Mouse (Mus musculus) forebrain, postnatal 0 days (tissue): ENCODE measurements around the gene Gas2l2. TPM values are rescaled to one million over a fixed set of nuclear protein-coding genes. Genes with fewer than 3 reads are reported as not detected.

Source experiments
- ATAC-seq: fragments of 200-750 bp; cut with Nextera tagmentation; 2 replicates; pipeline ENCODE4 v1.8.0; 2017; ENCODE audit warnings: mild to moderate bottlenecking, moderate library complexity
- DNase-seq: peaks from one replicate; pipeline ENCODE4 v3.0.0-alpha.2; 2015
- H3K27ac ChIP-seq: fragments of 300-500 bp; sonication (generic); 2 replicates; pipeline ENCODE4 v1.5.1; 2014; ENCODE audit warnings: low read depth, mild to moderate bottlenecking, antibody characterized with exemption, low read length, moderate library complexity, mixed read lengths
- H3K27me3 ChIP-seq: fragments of 300-500 bp; sonication (generic); 2 replicates; pipeline ENCODE4 v1.6.1; 2014; ENCODE audit warnings: mild to moderate bottlenecking, low read length, mixed read lengths; ENCODE audit not compliant: insufficient read depth
- H3K36me3 ChIP-seq: fragments of 300-500 bp; sonication (generic); 2 replicates; pipeline ENCODE4 v1.6.1; 2014; ENCODE audit warnings: mild to moderate bottlenecking, moderate library complexity; ENCODE audit not compliant: insufficient read depth
- H3K4me1 ChIP-seq: fragments of 300-500 bp; sonication (generic); 2 replicates; pipeline ENCODE4 v1.6.1; 2014; ENCODE audit warnings: antibody characterized with exemption; ENCODE audit not compliant: insufficient read depth
- H3K4me2 ChIP-seq: fragments of 300-500 bp; sonication (generic); 2 replicates; pipeline ENCODE4 v1.6.1; 2014; ENCODE audit warnings: low read depth, mild to moderate bottlenecking, moderate library complexity
- H3K4me3 ChIP-seq: fragments of 300-500 bp; sonication (generic); 2 replicates; pipeline ENCODE4 v1.5.1; 2014; ENCODE audit warnings: low read depth, low read length, mixed read lengths
- H3K9ac ChIP-seq: fragments of 300-500 bp; sonication (generic); 2 replicates; pipeline ENCODE4 v1.6.1; 2014; ENCODE audit warnings: mild to moderate bottlenecking
- H3K9me3 ChIP-seq: fragments of 300-500 bp; sonication (generic); 2 replicates; pipeline ENCODE4 v1.6.1; 2016; ENCODE audit warnings: low read length
- CTCF ChIP-seq: sonication (generic); IDR thresholded peaks from 2 replicates; pipeline ENCODE4 v1.5.1; 2016; ENCODE audit warnings: antibody characterized with exemption, control low read depth, low read depth
- WGBS: fragments of 180-500 bp; shearing (Covaris S2); extraction: QIAGEN DNeasy Blood & Tissue Kit; methylation state at CpG from one replicate; pipeline ENCODE4 v1.1.7; 2014; 5-methylcytosine and 5-hydroxymethylcytosine counted together
- polyA plus RNA-seq: library from polyadenylated mRNA; unstranded; fragments of >200 nt; fragmentation: Nextera tagmentation; extraction: Ambion mirVana; gene quantifications from 2 replicates; pipeline ENCODE4 v1.2.1, GENCODE M21; 2015
- total RNA-seq: library from RNA; depleted of rRNA; stranded (reverse); fragments of >200 nt; gene quantifications from 2 replicates; pipeline ENCODE4 v1.2.3, GENCODE M21; 2014

Gene Gas2l2
- total and polyA plus RNA-seq, 2 experiments from 2014 or later, result 0.98 to 1.3 TPM

DNA sequence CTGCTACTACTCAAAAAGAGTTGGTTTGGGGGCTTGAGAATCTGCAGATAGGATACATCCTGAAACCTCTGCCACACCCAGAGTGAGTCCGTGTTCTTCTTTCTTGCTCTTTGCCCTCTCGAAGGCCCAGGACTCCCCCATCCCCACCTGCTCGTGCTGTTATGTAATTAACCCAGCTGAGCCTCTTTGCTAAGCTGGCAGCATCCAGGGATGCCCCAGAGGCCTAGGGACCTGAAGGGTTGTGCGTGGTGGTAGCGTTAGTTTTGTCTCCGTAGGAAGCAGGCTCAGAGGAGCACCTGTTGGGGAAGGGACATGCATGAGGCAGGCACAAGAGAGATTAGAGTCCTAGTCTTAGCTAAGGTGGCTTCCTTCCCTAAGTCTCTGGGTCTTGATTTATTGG is 18.7 kb downstream of the Gas2l2 start:
- peak overlapping the region; percentile 77 for H3K9ac ChIP-seq
- TF ChIP-seq CTCF, result no peak
- no peak overlapping the region for H3K27ac ChIP-seq
- 0 out of 2 replicates have a peak, but pooled peaks cover 4% of the 10 kb centered on the region for H3K36me3 ChIP-seq
- DNase-seq, result no peak
- H3K4me2 ChIP-seq, result peak overlapping the region; percentile 91
- 46% methylated on average over 6 of the region's 6 CpGs for WGBS
- H3K4me1 ChIP-seq, result peaks cover 4% of the 10 kb centered on the region; the same call in 1 of the 2 replicates
- no peaks in the 10 kb centered on the region for H3K9me3 ChIP-seq
- ATAC-seq, result no peak
- peak overlapping the region; percentile 97 for H3K4me3 ChIP-seq
- H3K27me3 ChIP-seq, result no peaks in the 10 kb centered on the region

DNA sequence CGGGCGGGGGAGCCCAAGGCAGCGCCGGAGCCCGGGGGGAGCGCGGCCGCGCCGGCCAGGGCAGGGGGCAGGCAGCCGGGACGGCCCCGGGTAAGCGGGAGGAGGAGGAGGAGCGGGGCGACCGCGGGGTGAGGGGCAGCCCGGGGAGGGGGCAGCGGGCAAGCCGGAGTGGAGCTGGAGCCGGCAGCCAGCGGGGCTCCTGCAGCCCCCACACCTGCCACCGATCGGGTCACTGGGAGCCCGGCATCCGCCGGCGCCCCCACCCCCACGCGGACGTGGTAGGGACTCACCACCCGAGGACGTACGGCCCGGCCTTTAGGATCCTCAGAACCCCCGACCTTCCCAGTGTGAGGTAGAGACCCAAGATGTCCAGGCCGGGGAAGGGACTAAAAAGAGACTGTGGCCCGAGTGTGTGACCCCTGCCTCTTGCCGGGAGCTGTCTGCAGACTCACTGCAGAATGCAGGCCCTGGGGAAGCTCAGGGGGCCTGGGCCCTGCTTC is 19.4 kb downstream of the Gas2l2 start:
- Histone ChIP-seq H3K4me3 (peak overlapping the region; percentile 97), H3K27me3 (no peaks in the 10 kb centered on the region), H3K36me3 (0 out of 2 replicates have a peak, but pooled peaks cover 4% of the 10 kb centered on the region), H3K27ac (peak overlapping the region; percentile 36), H3K9me3 (no peaks in the 10 kb centered on the region), H3K4me2 (peak overlapping the region; percentile 91), H3K9ac (peak overlapping the region; percentile 77), H3K4me1 (peaks cover 4% of the 10 kb centered on the region; the same call in 1 of the 2 replicates)
- ATAC-seq, result peak; percentile 47
- 4% methylated on average over 36 of the region's 40 CpGs for WGBS
- no peak for TF ChIP-seq CTCF
- peak; percentile 39 for DNase-seq

DNA sequence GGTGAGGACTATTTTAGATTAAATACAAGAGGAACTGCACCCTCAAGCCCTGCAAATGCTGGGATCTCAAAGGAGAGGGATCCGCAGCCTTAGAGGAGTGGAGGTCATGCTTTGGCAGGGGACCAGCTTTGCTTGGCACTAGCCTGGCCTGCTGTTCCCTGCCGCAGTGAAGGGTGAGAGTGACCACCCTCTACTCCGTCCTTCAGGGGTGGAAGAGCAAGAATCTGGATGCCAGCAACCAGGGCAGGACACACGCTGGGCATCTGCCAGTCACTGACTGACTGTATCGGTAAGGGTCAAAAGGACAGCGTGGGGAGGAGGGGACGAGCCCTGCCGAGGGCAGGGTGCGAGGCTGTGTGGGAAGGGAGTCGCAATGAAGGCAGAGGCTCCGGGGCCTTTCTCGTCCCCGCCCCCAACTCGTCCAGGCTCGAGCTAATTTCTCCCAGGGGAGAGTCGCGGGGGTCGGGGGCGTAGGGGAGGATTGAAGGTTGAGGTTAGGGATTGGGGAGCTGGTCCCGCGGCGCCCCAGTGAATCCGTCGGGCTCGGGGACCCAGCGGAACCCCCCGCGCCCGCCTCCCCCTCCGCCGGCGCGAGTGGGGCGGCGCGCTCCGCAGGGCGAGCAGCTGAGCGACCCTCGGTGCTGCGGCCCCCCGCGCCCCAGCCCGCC is 20.0 kb downstream of the Gas2l2 start, which contains the start of gene Rasl10b:
Gene Rasl10b, plus strand, starts transcription at position 51 of the 668 bp plus-strand sequence.
- Histone ChIP-seq H3K4me1 (peaks cover 4% of the 10 kb centered on the region; the same call in 1 of the 2 replicates), H3K27me3 (no peaks in the 10 kb centered on the region), H3K27ac (peak within 1 kb of the TSS; percentile 36), H3K4me3 (peak within 1 kb of the TSS; percentile 97), H3K36me3 (0 out of 2 replicates have a peak, but pooled peaks cover 4% of the 10 kb centered on the region), H3K9ac (peak within 1 kb of the TSS; percentile 77), H3K9me3 (no peaks in the 10 kb centered on the region), H3K4me2 (peak within 1 kb of the TSS; percentile 91)
- DNase-seq, result peak; percentile 65
- no peak for TF ChIP-seq CTCF
- peak; percentile 93 for ATAC-seq
- WGBS, result under 1% methylated on average over 42 of the region's 44 CpGs

DNA sequence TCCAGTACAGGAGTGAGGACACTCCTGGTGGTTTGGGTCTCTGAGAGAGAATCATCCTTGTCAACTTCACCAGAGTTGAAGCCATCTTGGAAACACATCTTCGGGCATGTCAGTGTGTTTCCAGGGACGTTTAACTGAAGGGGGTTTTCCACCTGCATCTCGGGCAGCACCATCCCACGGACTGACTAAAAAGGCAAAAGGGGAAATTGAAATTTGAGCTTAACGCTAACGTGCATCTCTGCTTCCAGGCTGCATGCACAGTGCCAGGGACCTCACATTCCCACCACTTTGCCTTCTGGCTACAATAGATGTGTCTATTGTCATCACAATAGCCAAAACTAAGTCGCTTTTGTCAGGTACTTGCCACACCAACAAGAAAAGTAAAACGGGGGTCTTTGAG is 21.0 kb downstream of the Gas2l2 start:
- Histone ChIP-seq H3K9ac (no peak overlapping the region), H3K27ac (no peak overlapping the region), H3K4me2 (no peak overlapping the region), H3K4me1 (peaks cover 4% of the 10 kb centered on the region; the same call in 1 of the 2 replicates), H3K9me3 (no peaks in the 10 kb centered on the region), H3K4me3 (no peak overlapping the region), H3K27me3 (no peaks in the 10 kb centered on the region), H3K36me3 (peaks cover 12% of the 10 kb centered on the region)
- WGBS, result 49% methylated on average over 8 of the region's 8 CpGs
- no peak for TF ChIP-seq CTCF
- ATAC-seq (no peak), DNase-seq (no peak)

DNA sequence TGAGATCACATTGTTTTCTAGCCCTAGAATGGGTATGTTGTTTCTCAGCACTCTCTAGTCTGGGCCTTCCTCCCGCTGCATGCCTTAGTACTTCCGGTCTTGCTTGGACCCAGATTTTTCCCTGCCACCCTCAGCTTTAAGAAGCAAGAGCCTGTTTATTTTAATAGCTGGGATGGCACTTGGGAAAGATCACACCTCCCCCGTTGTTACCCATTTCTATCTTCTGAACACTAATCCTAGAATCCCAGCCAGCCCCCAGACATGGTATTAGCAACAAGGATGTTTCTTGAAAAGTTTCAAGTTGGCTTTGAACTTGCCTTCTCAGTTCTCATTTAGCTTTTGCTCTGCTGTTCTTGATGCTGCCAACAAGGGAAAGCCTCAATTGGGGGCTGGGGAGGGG is 22.9 kb downstream of the Gas2l2 start:
- DNase-seq (no peak), ATAC-seq (no peak)
- H3K4me2 ChIP-seq, result no peak overlapping the region
- 75% methylated on average over 3 of the region's 3 CpGs for WGBS
- H3K9me3 ChIP-seq, result no peaks in the 10 kb centered on the region
- no peak overlapping the region for H3K4me3 ChIP-seq
- H3K4me1 ChIP-seq, result peaks cover 4% of the 10 kb centered on the region; the same call in 1 of the 2 replicates
- no peaks in the 10 kb centered on the region for H3K27me3 ChIP-seq
- TF ChIP-seq CTCF, result no peak
- no peak overlapping the region for H3K27ac ChIP-seq
- H3K36me3 ChIP-seq, result peaks cover 15% of the 10 kb centered on the region
- H3K9ac ChIP-seq, result no peak overlapping the region

DNA sequence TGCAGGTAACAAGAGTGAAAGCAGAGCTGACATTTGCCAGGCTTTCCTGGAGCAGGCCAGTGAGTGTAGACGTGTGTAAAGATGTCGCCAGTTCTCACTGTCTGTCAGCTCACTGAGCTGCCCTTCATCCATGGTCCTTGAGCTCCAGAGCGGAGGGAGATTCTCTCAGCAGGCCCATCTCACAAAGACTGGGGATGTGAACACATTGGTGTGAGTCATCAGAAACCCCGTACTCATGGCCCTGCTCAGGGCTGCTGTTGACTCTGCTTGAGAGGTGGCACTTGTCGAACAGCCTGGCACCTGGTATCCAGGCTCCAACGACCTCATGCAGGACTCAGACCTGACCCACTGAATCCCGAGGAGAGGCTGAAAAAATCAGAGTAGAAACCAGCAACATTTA is 25.5 kb downstream of the Gas2l2 start:
- H3K4me3 ChIP-seq, result no peak overlapping the region
- H3K36me3 ChIP-seq, result peaks cover 23% of the 10 kb centered on the region
- no peaks in the 10 kb centered on the region for H3K27me3 ChIP-seq
- no peak for TF ChIP-seq CTCF
- ATAC-seq (no peak), DNase-seq (no peak)
- H3K27ac ChIP-seq, result no peak overlapping the region
- no peak overlapping the region for H3K4me2 ChIP-seq
- H3K9me3 ChIP-seq, result no peaks in the 10 kb centered on the region
- no peak overlapping the region for H3K9ac ChIP-seq
- H3K4me1 ChIP-seq, result peaks cover under 1% of the 10 kb centered on the region; the same call in 1 of the 2 replicates
- WGBS, result 84% methylated on average over 7 of the region's 7 CpGs

DNA sequence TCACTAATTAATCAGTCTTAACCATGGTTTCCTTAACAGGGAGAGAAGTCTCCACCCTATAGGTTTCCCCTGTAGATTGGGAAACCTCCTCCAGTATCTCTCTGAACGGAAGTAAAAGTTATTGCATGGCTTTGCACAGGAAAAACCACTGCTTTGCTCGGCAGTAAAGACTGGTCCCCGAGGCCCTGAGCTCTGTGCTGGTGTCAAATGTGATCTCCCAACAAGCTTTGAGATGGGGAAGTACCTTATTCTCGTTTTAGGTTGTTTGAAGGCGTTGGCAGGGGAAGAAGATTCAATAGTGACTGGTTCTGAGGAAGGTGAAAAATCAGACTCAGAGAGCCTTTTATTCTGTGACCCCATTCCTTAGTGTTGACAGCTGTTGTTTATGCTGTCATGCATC is 30.5 kb downstream of the Gas2l2 start:
- ATAC-seq (no peak), DNase-seq (no peak)
- H3K4me1 ChIP-seq, result no peaks in the 10 kb centered on the region
- no peak for TF ChIP-seq CTCF
- no peak overlapping the region for H3K4me3 ChIP-seq
- no peak overlapping the region for H3K27ac ChIP-seq
- 81% methylated on average over 5 of the region's 5 CpGs for WGBS
- peaks cover 36% of the 10 kb centered on the region for H3K36me3 ChIP-seq
- no peaks in the 10 kb centered on the region for H3K27me3 ChIP-seq
- H3K4me2 ChIP-seq, result no peak overlapping the region
- no peaks in the 10 kb centered on the region for H3K9me3 ChIP-seq
- no peak overlapping the region for H3K9ac ChIP-seq
